Mouse (Mus musculus): ENCODE measurements around the gene Gpx2. TPM values are rescaled to one million over a fixed set of nuclear protein-coding genes. Genes with fewer than 3 reads are reported as not detected.
"Not testable (repeated sequence)": the region's sequence is repeated elsewhere in the genome, so short reads cannot be mapped to it uniquely, and the experiment has no call there.

Gene Gpx2
- total and polyA plus RNA-seq, 2 experiments = 0.09 to 0.21 TPM

DNA sequence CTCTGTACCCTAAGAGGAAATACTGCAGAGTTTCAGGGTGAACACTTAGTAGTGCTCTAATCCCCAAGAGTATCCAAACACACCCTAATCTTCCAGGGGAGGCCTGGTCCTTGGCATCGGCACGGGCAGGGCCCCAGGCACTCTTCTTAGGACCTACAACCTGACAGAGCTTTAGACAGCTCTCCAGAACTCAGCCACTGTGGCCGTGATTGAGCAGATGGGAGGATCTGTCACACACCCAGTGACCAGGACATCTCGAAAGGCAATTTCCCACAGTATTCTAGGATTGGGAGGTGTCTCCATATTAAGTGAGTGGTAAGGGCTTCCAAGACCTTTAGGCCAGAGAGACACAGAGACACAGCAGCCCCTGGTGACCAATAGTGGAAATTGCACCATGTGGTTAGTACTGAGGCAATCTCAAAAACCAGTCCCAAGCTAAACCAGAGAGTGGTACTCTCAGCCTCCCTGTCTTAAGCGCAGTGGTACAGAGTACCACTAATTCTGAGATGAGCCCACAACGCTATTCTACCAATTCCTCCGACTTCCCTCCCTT is 8.4 kb upstream of the Gpx2 start:
- no peak overlapping the region for H3K27ac ChIP-seq (replicated peaks; ENCODE audit: insufficient read depth, low read depth, low read length)
- 48% methylated on average over 7 of the region's 7 CpGs for WGBS
- H3K79me2 ChIP-seq (ENCODE audit: control insufficient read depth, insufficient read depth, low read length) = no peaks in the 10 kb centered on the region
- peak; percentile 45 for DNase-seq (ENCODE audit: extremely low read depth, low read depth, low spot score)
- no peaks in the 10 kb centered on the region for H3K27me3 ChIP-seq (ENCODE audit: control insufficient read depth, insufficient read depth, low read length)
- no peak overlapping the region for H3K9ac ChIP-seq (ENCODE audit: low read depth, low read length)
- no peak overlapping the region for H3K4me3 ChIP-seq (ENCODE audit: insufficient read depth, low read depth, low read length)
- H3K36me3 ChIP-seq (ENCODE audit: control insufficient read depth, insufficient read depth, low read length) = no peaks in the 10 kb centered on the region
- H3K4me1 ChIP-seq (ENCODE audit: control insufficient read depth, insufficient read depth, low read length) = no peaks in the 10 kb centered on the region
- no peak for TF ChIP-seq POLR2A (IDR thresholded peaks at IDR 0.05; ENCODE audit: extremely low read depth, insufficient read depth, low read length)
- TF ChIP-seq CTCF (IDR thresholded peaks at IDR 0.05; ENCODE audit: low read depth, low read length) = peak; percentile 62

DNA sequence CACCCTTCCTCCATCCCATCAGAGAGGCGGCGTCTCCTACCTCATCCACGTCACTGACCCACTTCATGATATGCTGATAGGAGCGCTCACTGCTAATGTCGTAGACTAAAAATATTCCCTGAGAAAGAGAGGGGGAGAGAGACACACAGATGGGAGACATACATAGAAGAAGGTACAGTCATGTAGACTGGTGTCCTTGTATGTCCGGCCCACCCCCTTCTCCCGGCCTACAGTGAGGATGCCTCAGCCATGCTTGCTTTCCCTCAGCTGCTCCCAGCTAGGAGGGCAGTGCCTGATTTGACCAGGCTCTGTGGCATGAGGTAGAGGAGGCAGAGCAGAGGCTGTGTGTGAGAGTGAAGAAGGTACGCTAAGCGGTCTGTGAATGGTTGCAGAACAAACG is 7.7 kb upstream of the Gpx2 start:
- no peaks in the 10 kb centered on the region for H3K36me3 ChIP-seq (ENCODE audit: control insufficient read depth, insufficient read depth, low read length)
- no peaks in the 10 kb centered on the region for H3K79me2 ChIP-seq (ENCODE audit: control insufficient read depth, insufficient read depth, low read length)
- no peak for DNase-seq (ENCODE audit: extremely low read depth, low read depth, low spot score)
- 88% methylated on average over 10 of the region's 10 CpGs for WGBS
- no peaks in the 10 kb centered on the region for H3K4me1 ChIP-seq (ENCODE audit: control insufficient read depth, insufficient read depth, low read length)
- H3K4me3 ChIP-seq (ENCODE audit: insufficient read depth, low read depth, low read length) = no peak overlapping the region
- H3K27me3 ChIP-seq (ENCODE audit: control insufficient read depth, insufficient read depth, low read length) = no peaks in the 10 kb centered on the region
- no peak for TF ChIP-seq CTCF (IDR thresholded peaks at IDR 0.05; ENCODE audit: low read depth, low read length)
- no peak for TF ChIP-seq POLR2A (IDR thresholded peaks at IDR 0.05; ENCODE audit: extremely low read depth, insufficient read depth, low read length)
- no peak overlapping the region for H3K27ac ChIP-seq (replicated peaks; ENCODE audit: insufficient read depth, low read depth, low read length)
- no peak overlapping the region for H3K9ac ChIP-seq (ENCODE audit: low read depth, low read length)

DNA sequence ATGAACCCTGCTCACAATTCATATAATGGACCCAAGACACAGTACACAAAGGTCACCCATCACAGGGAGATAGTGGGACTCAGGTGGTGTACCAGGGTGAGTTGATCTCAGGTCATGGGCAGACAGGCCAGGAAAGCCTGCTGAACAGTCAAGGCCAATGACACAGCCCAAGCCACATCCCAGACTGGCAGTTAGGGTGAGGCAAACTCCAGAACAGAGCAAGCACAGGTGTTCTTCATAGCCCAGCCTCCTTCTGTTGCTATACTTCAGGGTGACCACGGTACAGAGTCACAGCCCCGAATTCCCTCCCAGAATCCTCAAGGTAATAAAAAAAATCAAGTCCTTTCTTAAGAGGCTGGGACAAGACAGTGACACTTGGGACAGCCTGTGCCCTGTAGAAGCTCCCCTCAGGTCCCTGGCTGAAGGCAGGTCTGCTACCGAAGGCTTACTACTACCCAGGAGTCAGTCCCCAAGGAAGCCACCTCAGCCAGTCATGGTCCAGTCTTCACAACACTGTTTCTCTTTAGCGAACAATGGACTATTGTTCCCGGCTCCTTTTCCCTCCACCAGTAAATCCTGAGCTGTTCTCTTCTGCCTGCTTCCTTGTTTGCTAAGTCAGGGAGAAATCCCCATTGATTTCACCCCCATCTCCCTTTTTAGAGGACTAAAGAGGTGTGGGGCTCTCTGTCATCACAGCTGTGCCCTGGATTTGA is 2.8 kb upstream of the Gpx2 start:
- Histone ChIP-seq H3K4me3 (ENCODE audit: insufficient read depth, low read depth, low read length) (no peak overlapping the region), H3K4me1 (ENCODE audit: control insufficient read depth, insufficient read depth, low read length) (no peaks in the 10 kb centered on the region), H3K36me3 (ENCODE audit: control insufficient read depth, insufficient read depth, low read length) (no peaks in the 10 kb centered on the region), H3K27me3 (ENCODE audit: control insufficient read depth, insufficient read depth, low read length) (no peaks in the 10 kb centered on the region), H3K79me2 (ENCODE audit: control insufficient read depth, insufficient read depth, low read length) (no peaks in the 10 kb centered on the region), H3K9ac (ENCODE audit: low read depth, low read length) (no peak overlapping the region), H3K27ac (replicated peaks; ENCODE audit: insufficient read depth, low read depth, low read length) (no peak overlapping the region)
- DNase-seq (ENCODE audit: extremely low read depth, low read depth, low spot score) = no peak
- WGBS = 60% methylated on average over 5 of the region's 5 CpGs
- TF ChIP-seq CTCF (IDR thresholded peaks at IDR 0.05; ENCODE audit: low read depth, low read length) (no peak), POLR2A (IDR thresholded peaks at IDR 0.05; ENCODE audit: extremely low read depth, insufficient read depth, low read length) (no peak)

- DNase-seq (ENCODE audit: extremely low read depth, low read depth, low spot score) = no peak
- TF ChIP-seq CTCF (IDR thresholded peaks at IDR 0.05; ENCODE audit: low read depth, low read length) (no peak), POLR2A (IDR thresholded peaks at IDR 0.05; ENCODE audit: extremely low read depth, insufficient read depth, low read length) (no peak)
- H3K4me3 ChIP-seq (ENCODE audit: insufficient read depth, low read depth, low read length) = no peak overlapping the region
- H3K36me3 ChIP-seq (ENCODE audit: control insufficient read depth, insufficient read depth, low read length) = no peaks in the 10 kb centered on the region
- no peaks in the 10 kb centered on the region for H3K27me3 ChIP-seq (ENCODE audit: control insufficient read depth, insufficient read depth, low read length)
- 80% methylated on average over 7 of the region's 7 CpGs for WGBS
- H3K4me1 ChIP-seq (ENCODE audit: control insufficient read depth, insufficient read depth, low read length) = no peaks in the 10 kb centered on the region
- H3K27ac ChIP-seq (replicated peaks; ENCODE audit: insufficient read depth, low read depth, low read length) = no peak overlapping the region
- H3K79me2 ChIP-seq (ENCODE audit: control insufficient read depth, insufficient read depth, low read length) = no peaks in the 10 kb centered on the region
- H3K9ac ChIP-seq (ENCODE audit: low read depth, low read length) = no peak overlapping the region
Observed at GRCm38 (mm10) chr12:76796938-76797539, 1.7 kb upstream of the Gpx2 start.

DNA sequence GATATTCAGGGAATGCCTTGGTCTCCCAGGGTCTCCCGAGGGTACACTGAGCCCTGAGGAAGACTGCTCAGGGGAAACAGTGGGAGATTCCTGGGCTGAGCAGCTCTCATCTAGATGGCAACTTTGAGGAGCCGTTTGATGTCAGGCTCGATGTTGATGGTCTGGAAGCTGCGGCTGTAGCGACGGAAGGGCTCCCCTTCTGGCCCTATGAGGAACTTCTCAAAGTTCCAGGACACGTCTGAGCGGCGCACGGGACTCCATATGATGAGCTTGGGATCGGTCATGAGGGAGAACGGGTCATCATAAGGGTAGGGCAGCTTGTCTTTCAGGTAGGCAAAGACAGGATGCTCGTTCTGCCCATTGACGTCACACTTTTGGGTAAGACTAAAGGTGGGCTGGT is 2.8 kb downstream of the Gpx2 start:
- H3K27me3 ChIP-seq (ENCODE audit: control insufficient read depth, insufficient read depth, low read length); H3K36me3 ChIP-seq (ENCODE audit: control insufficient read depth, insufficient read depth, low read length); H3K4me3 ChIP-seq (ENCODE audit: insufficient read depth, low read depth, low read length); H3K27ac ChIP-seq (replicated peaks; ENCODE audit: insufficient read depth, low read depth, low read length); H3K4me1 ChIP-seq (ENCODE audit: control insufficient read depth, insufficient read depth, low read length); H3K79me2 ChIP-seq (ENCODE audit: control insufficient read depth, insufficient read depth, low read length); DNase-seq (ENCODE audit: extremely low read depth, low read depth, low spot score); H3K9ac ChIP-seq (ENCODE audit: low read depth, low read length): not testable (repeated sequence)
- 64% methylated on average over 14 of the region's 14 CpGs for WGBS

All from liver, adult 2 months (tissue).